Mouse (Mus musculus) C2C12 (cell line): ENCODE data around the gene Natd1. TPM values are rescaled to one million over a fixed set of nuclear protein-coding genes. Genes with fewer than 3 reads are reported as not detected.

ENCODE experiments used
- H3K27me3 ChIP-seq: one replicate; pipeline ENCODE4 v1.6.1; 2011; ENCODE audit not compliant: control insufficient read depth, insufficient read depth, insufficient read length
- H3K36me3 ChIP-seq: one replicate; pipeline ENCODE4 v1.6.1; 2011; ENCODE audit not compliant: control insufficient read depth, insufficient read depth
- H3K4me3 ChIP-seq: one replicate; pipeline ENCODE4 v1.5.1; 2011; ENCODE audit warnings: mild to moderate bottlenecking, control low read depth; ENCODE audit not compliant: poor library complexity, insufficient read depth, severe bottlenecking
- H3K79me2 ChIP-seq: one replicate; pipeline ENCODE4 v1.6.1; 2011; ENCODE audit not compliant: control insufficient read depth, insufficient read depth
- H3K79me3 ChIP-seq: one replicate; pipeline ENCODE4 v1.6.1; 2011; ENCODE audit warnings: low read depth, control low read depth
- H3ac ChIP-seq: one replicate; pipeline ENCODE3; 2011; ENCODE audit warnings: low read depth; ENCODE audit not compliant: control insufficient read depth, insufficient read length
- CEBPB ChIP-seq: IDR thresholded peaks from one replicate; pipeline ENCODE4 v1.6.1; 2011; ENCODE audit warnings: low read depth, mild to moderate bottlenecking, control low read depth, moderate library complexity
- CTCF ChIP-seq: IDR thresholded peaks from one replicate; pipeline ENCODE4 v1.5.1; 2011; ENCODE audit not compliant: control insufficient read depth, insufficient read depth, insufficient read length
- FOSL1 ChIP-seq: IDR thresholded peaks from one replicate; pipeline ENCODE4 v1.8.0; 2011; ENCODE audit warnings: mild to moderate bottlenecking, low read length; ENCODE audit not compliant: poor library complexity, insufficient read depth, severe bottlenecking
- MAX ChIP-seq: IDR thresholded peaks from one replicate; pipeline ENCODE4 v1.6.1; 2011; ENCODE audit warnings: mild to moderate bottlenecking, control low read depth
- MYOD1 ChIP-seq: IDR thresholded peaks from one replicate; pipeline ENCODE4 v1.6.1; 2011; ENCODE audit warnings: low read depth; ENCODE audit not compliant: control insufficient read depth, insufficient read length
- MYOG ChIP-seq: IDR thresholded peaks from one replicate; pipeline ENCODE4 v1.6.1; 2011; ENCODE audit not compliant: control insufficient read depth, insufficient read length; ENCODE audit errors: extremely low read depth
- USF1 ChIP-seq: IDR thresholded peaks from one replicate; pipeline ENCODE4 v1.6.1; 2011; ENCODE audit warnings: low read depth, mild to moderate bottlenecking, control low read depth, moderate library complexity
- polyA plus RNA-seq: library from polyadenylated mRNA; unstranded; fragments of >200 nt; fragmentation: generic; extraction: Trizol; gene quantifications from one replicate; pipeline ENCODE4 v1.2.1, GENCODE M21; 2012; ENCODE audit warnings: missing spikeins

The Natd1 gene
- polyA plus RNA-seq, 1 experiment, result 8.4 TPM

DNA sequence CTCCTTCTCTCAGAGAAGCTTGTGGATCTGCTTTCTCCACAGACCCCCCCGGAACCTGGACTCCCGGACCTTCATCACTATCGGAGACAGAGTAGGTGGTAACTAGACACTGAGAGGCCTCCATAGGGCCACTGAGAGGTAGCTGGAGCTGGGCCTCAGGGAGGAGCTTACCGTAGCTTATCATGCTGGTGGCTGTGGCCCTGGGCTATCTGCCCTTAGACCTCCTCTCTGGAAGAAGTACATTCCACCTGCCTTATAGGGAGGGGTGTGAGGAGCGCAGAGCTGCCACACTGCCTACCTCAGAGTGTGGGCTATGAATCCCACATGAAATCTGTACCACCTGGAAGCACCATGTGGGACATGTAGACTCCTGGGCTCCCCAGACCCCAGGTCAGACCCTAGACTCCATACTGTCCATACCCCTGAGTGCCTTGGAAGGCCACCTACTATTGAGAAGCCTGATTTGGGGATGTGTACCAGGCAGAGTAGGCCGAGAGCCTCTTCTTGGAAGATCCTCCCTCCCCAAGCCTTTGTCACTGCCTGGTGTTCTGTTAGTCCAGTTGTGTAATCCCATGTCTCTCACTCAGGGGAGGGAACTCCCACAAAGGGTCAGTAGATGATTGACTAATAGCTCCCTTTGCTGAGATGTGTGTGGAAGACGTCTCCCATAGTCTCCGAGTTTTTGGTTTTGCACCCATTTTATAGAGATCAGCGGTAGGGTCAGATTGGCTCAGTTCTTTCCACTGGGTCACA, 27.9 kb upstream of the Natd1 start:
- Histone ChIP-seq H3ac (no peak overlapping the region), H3K4me3 (no peak overlapping the region), H3K27me3 (no peaks in the 10 kb centered on the region), H3K36me3 (peaks cover 94% of the 10 kb centered on the region), H3K79me2 (peaks cover 62% of the 10 kb centered on the region), H3K79me3 (peaks cover 45% of the 10 kb centered on the region)
- no peak for TF ChIP-seq FOSL1

DNA sequence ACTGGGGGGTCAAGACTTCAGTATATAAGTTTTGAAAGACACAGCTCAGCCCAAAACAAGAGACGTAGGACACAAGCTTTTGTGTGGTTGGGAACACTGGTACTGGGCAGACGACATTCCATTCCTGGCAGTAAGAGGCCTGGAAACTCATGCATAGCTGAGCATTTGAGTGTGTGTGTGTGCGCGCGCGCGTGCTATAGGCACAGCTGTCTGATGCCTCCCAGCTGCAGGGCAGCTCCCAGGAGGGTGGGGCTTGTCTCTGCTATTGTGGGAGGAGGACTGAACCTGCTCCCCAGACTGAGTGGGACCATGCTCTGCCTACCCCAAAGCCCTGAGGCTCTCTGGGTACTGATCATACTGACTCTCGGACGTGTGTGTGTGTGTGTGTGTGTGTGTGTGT, 26.8 kb upstream of the Natd1 start:
- no peak overlapping the region for H3ac ChIP-seq
- peaks cover 73% of the 10 kb centered on the region for H3K79me2 ChIP-seq
- H3K79me3 ChIP-seq, result peaks cover 56% of the 10 kb centered on the region
- H3K4me3 ChIP-seq, result no peak overlapping the region
- H3K36me3 ChIP-seq, result peaks cover 92% of the 10 kb centered on the region
- H3K27me3 ChIP-seq, result no peaks in the 10 kb centered on the region
- peak; percentile 52 for TF ChIP-seq MYOD1
- TF ChIP-seq USF1, result no peak

DNA sequence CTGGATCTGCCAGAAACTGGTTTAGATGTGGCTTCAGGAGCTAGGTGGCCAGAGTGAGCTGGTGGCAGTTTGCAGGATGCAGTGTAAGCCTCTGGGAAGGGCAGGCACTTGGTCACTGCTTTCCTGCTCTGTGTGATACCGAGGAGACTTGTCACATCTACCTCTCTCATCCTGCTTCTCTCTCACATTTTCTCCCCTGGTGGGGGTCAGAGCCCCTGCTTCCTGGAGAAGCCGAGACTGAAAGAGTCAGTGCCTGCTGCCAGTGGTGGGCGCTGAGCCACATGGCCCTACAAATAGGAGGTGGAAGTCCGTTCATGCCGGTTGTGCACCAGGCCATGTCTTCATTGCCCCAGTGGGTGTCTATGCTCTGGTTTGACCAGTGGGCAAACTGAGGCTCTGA, 26.0 kb upstream of the Natd1 start:
- Histone ChIP-seq H3ac (no peak overlapping the region), H3K27me3 (no peaks in the 10 kb centered on the region), H3K79me3 (peaks cover 65% of the 10 kb centered on the region), H3K79me2 (peaks cover 82% of the 10 kb centered on the region), H3K36me3 (peaks cover 91% of the 10 kb centered on the region), H3K4me3 (no peak overlapping the region)
- TF ChIP-seq MAX (no peak), MYOD1 (no peak), USF1 (no peak), MYOG (no peak), CEBPB (no peak), FOSL1 (no peak), CTCF (no peak)

DNA sequence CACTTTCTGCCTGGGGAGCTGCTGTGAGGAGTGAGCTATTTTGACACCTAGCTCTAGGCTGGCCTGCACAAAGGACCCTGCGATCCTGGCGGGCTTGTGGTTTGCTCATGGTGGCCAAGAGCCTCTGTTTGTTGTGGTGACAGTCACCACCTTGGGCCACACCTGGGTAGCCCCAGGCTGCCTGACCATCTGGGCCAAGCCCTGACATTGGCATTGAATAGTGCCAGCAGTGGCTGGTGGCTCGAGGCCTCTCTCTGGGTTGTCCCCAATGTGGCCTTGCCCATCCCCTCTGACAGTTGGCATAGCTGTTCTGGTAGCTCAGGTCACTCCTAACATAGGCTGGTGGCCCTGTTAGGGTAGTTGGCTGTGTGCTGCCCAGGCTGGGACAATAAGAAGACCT, 24.9 kb upstream of the Natd1 start:
- TF ChIP-seq MAX, result no peak
- no peak for TF ChIP-seq CTCF
- TF ChIP-seq MYOG, result no peak
- TF ChIP-seq USF1, result no peak
- Histone ChIP-seq H3K36me3 (peaks cover 87% of the 10 kb centered on the region), H3K27me3 (no peaks in the 10 kb centered on the region), H3K79me2 (peaks cover 92% of the 10 kb centered on the region), H3ac (no peak overlapping the region), H3K4me3 (no peak overlapping the region), H3K79me3 (peaks cover 71% of the 10 kb centered on the region)

DNA sequence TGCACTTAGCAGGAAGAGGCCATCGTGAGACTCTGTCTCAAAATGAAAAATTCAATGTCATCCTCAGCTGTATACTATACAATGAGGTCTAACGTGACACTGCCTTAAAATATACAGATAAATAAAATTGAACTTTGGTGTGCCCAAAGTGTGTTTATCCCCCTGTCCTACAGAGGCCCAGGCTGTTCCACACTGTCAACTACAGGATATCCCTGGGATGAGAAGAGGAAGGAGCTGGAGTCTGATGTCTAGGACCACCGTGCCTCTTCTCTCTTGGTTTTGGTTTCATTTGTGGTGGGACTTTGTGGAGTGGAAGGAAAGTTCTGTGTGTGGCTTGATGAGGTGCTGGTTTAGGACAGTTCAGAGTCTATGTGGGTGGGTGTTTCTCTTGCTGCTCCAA, 23.1 kb upstream of the Natd1 start:
- Histone ChIP-seq H3K79me2 (peaks cover 100% of the 10 kb centered on the region), H3K4me3 (no peak overlapping the region), H3ac (no peak overlapping the region), H3K36me3 (peaks cover 77% of the 10 kb centered on the region), H3K79me3 (peaks cover 90% of the 10 kb centered on the region), H3K27me3 (no peaks in the 10 kb centered on the region)
- no peak for TF ChIP-seq CEBPB
- no peak for TF ChIP-seq MYOG
- TF ChIP-seq CTCF, result no peak
- no peak for TF ChIP-seq MYOD1
- no peak for TF ChIP-seq FOSL1
- no peak for TF ChIP-seq MAX
- no peak for TF ChIP-seq USF1

DNA sequence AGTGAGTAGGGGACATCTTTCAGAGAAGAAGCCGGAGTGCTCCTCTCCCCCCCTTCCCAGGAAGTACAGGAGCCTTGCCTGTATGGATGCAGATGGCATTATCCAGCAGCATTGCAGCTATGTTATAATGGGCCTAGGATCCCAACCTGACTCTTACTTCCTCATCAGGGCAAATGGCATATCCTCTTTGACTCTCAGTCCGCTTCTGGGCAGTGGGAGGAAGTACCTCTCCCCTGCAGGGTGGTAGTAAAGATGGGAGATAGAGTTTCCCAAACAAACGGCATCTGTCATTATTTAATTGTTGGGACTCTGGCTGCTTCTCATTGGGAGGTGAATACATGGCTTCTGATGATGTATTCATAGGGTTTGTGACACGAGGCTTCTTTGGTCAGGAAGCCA, 21.4 kb upstream of the Natd1 start:
- Histone ChIP-seq H3K36me3 (peaks cover 61% of the 10 kb centered on the region), H3K79me3 (peaks cover 86% of the 10 kb centered on the region), H3K79me2 (peaks cover 99% of the 10 kb centered on the region), H3K4me3 (no peak overlapping the region), H3K27me3 (no peaks in the 10 kb centered on the region), H3ac (peak overlapping the region; percentile 34)
- TF ChIP-seq FOSL1 (no peak), CTCF (no peak), CEBPB (no peak), USF1 (no peak)
